Mouse (Mus musculus): ENCODE measurements around the gene Hist1h2ae.
"Not testable (repeated sequence)": the region's sequence is repeated elsewhere in the genome, so short reads cannot be mapped to it uniquely, and the experiment has no call there.

Hist1h2ae gene

DNA sequence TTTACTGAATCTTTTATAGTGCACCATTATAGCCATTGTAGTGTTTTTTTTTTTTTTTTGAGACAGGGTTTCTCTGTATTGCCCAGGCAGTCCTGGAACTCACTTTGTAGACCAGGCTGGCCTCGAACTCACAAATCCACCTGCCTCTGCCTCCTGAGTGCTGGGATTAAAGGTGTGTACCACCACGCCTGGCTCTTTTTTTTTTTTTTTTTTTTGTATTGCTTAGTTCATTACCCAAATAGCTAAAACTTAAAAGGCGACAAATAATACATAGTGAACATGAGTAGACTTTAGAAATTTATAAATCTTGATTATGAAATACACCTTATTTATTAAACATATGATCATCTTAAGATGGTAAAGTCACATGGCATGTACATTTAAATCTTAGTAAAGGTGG is 29.5 kb downstream of the Hist1h2ae start:
- no peak for DNase-seq (ENCODE audit: low read depth, low spot score)

DNA sequence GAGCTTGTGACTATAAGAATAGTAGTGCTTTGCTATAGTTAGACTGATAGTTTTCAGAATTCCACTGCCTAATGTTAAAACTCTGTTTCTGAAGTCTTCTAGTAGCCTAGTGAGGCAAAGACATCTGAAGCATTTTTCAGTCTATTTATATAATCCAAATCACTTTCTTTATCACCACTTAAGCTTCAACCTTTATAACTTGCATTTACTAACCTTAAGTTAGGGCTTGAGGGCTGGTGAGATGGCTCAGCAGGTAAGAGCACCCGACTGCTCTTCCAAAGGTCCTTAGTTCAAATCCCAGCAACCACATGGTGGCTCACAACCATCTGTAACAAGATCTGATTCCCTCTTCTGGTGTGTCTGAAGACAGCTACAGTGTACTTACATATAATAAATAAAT is 31.2 kb downstream of the Hist1h2ae start:
- DNase-seq (ENCODE audit: low read depth, low spot score): not testable (repeated sequence)

DNA sequence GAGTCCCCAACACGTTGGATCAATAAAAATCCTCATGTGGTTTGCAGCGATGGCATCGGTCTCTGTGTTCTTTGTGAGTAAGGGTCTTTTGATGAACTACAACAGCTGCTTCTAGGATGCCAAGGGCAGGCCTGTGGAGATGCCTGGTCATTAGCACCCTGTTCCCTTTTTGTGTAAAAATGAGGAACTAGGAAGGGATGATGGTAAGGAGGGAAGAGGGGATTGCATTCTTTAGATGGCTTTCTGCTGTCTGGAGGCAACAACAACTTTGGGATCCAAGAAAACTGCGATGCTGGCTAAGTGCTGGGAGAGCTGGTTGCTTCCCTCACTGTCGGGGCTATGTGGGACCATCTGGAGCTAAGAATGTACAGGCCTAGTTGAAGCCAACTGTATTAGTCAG is 32.8 kb downstream of the Hist1h2ae start:
- no peak for DNase-seq (ENCODE audit: low read depth, low spot score)

DNA sequence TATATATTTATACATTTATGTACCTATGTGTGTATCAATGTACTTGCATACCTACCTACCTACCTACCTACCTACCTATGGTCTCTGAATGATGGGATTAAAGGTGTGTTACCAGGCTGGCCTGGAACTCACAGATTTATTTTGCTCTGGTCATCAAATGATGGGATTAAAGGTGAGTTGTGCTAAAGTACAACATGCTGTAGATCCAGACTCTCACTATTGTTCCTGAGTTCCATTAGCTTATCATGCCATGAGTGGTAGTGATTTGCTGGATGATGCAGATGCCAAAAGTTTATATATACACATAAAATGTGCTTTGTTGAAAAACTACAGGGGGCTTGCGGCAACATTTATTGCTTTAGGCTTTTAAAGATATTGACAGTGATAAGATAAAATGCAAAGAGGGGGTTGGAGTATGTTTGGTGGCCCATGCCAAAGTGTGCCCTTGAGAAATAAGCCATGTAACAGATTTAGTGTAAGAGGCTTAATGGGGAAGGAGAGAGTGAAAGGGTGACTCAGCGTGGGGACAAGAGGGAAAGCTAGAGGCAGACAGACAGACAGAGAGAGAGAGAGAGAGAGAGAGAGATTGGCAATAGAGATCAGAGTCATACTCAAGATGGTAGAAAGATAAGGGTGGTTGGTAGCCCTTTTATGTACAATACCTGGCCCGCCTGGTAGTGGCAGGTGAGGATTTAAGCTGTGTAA is 33.9 kb downstream of the Hist1h2ae start:
- no peak for DNase-seq (ENCODE audit: low read depth, low spot score)

DNA sequence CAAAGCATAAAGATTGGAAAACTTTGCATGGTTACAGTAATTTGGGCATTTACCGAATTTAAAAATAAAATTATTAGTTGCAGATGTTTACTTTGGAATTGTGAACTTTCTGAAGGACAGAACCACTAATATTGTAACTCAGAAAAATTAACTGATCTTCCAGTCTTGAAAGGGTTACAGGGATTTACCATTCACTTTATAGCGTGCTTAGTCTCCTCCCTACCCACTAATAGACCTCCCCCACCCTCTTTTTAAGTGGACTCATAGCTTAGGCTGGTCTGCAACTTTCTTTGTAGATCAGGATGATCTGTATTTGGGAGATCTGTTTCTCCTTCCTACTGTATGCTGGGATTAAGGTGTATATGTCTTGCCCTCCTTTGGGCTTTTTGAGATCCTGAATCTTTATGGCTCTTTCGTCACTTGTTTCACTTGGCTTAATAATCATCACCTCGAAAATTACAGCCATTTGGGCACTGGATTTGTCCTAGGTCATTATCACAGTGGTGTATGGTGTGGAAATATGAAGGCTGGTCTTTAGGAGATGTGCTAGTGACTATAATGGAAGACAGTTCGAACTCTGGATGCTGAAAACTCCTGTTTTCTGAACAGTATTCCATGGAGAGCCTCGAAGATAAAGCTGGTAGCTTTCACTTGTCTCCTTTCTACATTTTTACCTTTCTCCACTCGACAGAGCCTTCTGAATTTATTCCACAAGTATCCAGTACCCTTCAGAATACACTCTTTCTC is 34.8 kb downstream of the Hist1h2ae start:
- no peak for DNase-seq (ENCODE audit: low read depth, low spot score)

DNA sequence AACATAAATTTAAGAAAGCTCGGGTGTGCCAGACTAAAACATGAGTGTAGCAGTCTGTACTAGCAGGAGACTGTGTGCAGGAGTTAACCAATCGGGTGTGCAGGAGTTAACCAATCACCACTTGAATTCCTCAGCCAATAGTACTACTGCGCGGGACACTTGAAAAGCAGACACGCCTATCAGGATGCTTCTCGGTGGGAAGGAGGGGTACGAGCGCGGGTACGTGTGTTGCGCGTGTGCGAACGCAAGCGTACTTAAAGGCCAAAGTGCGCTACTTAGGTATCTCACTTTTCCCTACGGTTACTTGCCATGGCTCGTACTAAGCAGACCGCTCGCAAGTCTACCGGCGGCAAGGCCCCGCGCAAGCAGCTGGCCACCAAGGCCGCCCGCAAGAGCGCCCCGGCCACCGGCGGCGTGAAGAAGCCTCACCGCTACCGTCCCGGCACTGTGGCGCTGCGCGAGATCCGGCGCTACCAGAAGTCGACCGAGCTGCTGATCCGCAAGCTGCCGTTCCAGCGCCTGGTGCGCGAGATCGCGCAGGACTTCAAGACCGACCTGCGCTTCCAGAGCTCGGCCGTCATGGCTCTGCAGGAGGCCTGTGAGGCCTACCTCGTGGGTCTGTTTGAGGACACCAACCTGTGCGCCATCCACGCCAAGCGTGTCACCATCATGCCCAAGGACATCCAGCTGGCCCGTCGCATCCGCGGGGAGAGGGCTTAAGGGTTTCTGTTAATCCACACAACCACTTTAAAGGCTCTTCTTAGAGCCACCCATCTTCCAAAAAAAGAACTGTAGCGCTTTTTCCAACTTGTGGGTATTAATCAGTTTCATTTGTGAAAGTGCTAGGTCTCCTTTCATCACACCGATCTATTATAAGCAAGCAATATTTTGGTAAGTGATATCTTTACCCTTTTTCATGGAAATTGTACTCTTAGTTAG is 35.6 kb downstream of the Hist1h2ae start, which contains the start of gene Hist1h3g:
Hist1h3g (plus strand) TSS at position 286 of the 939 bp plus-strand sequence.
- DNase-seq (ENCODE audit: low read depth, low spot score): peak; percentile 94

DNA sequence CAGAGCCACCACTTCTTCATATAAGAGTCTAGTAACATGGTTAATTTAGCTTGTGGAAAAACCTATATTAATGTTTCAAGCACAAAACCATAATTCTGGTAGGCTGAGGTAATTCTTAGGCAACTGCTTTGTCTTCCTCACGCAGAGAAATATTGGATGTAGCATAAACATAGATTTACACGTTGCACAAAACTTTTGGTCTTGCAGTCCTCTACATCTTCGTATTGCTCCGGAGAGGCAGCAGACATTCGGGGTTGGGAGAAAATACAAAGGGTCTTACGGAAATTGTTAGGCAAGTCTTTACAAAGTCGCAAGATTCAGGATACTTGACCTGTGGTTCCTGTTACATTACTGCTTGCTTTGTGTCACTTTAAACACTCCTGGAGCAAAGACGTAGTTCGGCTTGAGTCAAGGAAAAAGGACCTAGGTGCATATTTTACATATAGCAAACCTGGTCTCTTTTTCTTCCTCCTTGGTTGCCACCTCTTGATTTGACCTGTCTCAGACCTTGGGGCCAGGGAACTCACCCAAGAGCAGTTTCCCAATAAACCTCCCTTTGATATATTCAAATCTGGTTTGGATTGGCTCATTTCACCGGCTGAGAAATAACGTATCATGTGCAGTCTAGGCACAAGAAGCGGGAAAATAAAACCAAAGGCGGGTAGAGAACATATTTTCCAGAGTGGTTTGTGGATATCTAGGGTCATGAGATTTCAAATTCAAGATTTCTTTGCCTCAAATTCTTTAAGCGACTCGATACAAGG is 36.5 kb downstream of the Hist1h2ae start:
- no peak for DNase-seq (ENCODE audit: low read depth, low spot score)

DNA sequence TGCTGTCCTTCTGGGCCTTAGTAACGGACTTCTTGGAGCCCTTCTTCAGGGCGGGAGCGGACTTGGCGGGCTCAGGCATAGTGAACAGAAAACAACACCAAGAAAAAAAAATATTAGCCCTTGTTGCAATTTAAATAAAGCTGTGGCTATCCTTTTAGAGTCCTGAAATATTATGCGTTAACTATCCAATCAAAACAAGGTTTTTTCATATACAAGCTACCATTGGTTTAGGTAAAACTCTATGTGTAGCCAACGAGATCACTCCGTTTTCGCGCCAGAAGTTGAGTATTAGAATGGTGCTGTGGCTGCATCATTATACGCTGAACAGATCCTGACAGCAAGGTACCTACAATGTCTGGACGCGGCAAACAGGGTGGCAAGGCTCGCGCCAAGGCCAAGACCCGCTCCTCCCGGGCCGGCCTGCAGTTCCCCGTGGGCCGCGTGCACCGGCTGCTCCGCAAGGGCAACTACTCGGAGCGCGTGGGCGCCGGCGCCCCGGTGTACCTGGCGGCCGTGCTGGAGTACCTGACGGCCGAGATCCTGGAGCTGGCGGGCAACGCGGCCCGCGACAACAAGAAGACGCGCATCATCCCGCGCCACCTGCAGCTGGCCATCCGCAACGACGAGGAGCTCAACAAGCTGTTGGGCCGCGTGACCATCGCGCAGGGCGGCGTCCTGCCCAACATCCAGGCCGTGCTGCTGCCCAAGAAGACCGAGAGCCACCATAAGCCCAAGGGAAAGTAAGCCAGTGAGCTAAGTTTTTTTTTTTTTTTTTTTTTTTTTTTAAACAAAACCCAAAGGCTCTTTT is 37.3 kb downstream of the Hist1h2ae start, which contains the start of gene Hist1h2af:
Hist1h2af (plus strand) TSS at position 347 of the 808 bp plus-strand sequence.
- DNase-seq (ENCODE audit: low read depth, low spot score): peak; percentile 87

DNA sequence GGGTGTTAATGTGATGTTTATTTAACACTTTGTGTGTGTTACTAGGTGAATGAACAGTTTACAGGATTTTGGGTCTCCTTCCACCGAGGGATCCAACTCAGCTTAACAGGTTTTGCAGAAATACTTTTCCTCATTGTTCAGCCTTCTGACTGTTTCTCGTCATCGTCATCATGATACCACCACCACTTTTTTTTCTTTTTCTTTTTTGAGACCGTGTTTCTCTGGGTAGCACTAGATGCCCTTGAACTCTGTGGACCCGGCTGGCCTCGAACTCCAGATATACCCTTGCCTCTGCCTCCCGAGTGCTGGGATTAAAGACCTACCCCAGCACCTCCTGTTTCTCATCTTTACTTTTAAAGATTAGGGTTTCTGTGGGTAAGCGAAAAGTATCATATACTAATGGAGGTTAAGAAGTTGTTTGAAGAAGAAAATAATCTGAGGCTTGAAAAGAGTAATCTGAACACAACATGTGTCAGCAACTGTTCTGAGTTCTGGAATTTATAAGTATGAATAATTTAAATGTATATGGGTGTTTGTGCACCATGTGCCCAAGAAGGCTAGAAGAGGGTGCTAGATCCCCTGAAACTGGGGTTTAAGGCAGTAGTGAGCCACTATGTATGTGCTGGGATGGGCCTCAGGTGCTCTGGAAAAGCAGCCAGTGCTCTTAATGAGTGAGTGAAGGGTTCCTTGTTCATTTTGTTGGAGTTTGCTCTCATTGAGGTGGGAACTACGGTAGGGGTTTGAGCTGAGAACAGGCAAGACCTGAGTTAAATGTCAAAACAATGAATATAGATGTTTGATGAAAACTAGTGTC is 38.6 kb downstream of the Hist1h2ae start:
- no peak for DNase-seq (ENCODE audit: low read depth, low spot score)

DNA sequence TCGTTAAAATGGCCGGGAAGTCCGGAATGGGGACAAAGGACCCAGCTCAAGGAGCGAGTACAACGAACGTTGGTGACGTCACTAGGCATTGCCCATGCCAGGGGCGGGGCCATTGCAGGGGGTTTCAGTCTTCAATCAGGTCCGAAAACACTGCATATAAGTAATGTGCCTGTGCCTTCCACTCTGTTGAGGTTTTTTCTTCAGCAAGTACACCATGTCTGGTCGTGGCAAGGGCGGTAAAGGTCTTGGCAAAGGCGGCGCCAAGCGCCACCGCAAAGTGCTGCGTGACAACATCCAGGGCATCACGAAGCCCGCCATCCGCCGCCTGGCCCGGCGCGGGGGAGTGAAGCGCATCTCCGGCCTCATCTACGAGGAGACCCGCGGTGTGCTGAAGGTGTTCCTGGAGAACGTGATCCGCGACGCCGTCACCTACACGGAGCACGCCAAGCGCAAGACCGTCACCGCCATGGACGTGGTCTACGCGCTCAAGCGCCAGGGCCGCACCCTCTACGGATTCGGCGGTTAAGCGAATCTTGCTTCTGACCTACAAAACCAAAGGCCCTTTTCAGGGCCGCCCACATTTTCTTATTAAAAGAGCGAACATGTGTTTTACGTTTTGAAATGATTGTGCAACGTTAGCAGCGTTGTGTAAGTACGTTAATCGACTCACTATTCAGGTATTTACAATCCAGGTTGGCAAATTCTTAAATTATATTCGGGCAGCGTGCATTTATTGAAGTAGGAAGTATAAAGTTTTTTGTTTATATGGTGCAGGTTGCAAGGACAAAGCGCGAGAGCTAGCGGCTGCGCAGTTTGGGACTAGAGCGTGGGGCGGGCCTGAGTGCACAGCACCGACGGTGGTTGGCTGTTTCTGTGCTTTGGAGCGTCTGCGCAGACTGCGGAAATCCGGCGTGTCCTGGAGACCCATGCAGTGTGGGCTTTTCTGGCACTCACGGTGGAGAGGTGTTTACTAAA is 39.8 kb downstream of the Hist1h2ae start, which contains the start of gene Hist1h4h:
Hist1h4h (plus strand) TSS at position 150 of the 975 bp plus-strand sequence.
- DNase-seq (ENCODE audit: low read depth, low spot score): peak; percentile 94

DNA sequence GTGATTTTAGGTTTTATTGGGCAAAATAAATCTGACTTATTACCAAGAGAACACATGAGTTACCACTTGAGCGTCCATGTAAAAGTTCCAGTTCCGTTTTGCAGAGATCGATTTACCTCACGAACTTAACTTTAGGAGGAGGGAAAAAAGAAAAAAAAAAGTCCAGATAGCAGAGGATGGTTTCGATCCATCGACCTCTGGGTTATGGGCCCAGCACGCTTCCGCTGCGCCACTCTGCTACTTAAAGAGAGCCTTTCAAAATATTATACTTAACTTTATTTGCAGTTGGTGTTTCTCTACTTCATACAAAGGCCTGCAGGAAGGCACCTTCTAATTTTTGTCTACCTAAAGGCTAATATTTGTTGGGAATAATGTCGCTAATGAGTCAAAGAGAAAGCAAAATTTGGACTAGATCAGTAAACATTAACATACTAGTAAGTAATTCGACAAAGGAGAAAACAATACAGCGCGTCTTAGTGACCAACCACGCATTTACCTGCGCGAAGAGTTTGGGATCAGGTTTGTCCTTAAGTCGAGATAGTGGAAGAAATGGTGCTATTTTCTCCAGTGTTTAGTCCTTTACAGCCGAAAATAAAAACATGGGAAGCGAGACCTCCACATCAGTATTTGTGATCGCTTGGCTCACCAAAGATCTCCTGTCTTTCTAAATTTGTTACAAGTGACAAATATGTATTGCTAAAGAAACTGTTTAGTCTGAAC is 40.7 kb downstream of the Hist1h2ae start:
- peak; percentile 70 for DNase-seq (ENCODE audit: low read depth, low spot score)

DNA sequence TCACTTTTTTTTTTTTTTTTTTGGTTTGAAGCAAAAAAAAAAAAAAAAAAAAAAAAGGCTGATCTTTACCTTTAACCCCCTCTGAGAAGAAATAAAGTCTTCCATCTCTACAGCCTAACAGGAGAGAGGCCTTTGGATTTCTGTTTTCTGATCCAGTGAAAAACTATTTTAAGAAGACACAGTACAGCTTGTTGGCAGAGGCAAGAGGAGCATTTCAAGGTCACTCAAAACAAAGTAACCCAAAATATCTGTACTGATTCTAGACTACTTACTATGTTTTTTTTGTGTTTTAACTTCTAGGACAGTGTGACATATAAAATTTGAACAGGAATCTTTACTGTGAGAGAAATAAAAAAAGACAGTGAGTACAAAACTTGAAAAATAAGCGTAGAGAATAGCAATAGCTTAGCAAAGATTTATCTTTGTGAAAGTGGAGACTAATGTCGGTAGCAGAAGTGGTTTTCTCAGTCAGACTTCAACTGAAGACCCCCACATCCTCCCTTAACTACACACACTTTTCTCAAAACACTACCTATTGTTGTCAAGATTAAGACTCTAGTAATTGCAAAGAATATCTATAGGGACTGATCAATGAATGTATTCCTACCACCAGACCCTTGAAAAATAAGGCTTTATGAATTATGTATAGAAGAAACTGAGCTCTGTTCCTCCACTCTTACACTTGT is 41.4 kb downstream of the Hist1h2ae start:
- DNase-seq (ENCODE audit: low read depth, low spot score): no peak

DNA sequence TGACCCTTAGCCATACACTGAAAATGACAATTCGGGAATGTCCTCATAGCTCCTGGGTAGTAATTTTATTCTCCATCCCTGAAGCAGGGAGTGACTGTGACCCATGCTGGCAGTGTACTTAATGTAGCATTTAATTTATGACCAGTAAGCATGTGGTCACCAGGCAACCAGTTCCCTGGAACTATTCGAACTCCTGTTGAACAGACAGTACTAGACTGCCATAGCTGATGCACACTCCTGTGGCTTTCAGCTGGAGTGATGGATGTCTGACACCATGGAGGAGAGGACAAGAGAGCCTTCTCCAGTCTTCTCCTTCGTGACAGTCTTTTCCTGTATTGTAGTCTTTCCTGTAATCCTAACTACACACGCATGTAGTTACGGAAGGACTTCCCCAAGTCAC is 42.0 kb downstream of the Hist1h2ae start:
- no peak for DNase-seq (ENCODE audit: low read depth, low spot score)

DNA sequence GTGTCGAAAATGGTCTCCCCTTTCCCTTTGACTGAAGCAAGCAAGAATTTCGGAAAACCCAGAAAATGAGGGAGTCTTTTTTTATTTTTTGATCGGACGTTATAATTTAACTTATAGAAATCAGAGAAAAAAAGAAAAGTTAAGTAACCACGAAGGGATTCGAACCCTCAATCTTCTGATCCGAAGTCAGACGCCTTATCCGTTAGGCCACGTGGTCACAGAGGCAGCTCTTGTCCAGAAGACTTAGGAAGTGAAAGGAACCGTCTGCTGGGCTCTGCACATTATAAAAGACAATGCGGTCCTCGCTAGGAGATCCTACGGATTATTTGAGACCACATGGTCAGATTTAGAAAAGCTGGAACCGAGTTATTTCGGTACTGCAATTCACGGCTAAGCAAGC is 44.7 kb downstream of the Hist1h2ae start:
- peak; percentile 81 for DNase-seq (ENCODE audit: low read depth, low spot score)

DNA sequence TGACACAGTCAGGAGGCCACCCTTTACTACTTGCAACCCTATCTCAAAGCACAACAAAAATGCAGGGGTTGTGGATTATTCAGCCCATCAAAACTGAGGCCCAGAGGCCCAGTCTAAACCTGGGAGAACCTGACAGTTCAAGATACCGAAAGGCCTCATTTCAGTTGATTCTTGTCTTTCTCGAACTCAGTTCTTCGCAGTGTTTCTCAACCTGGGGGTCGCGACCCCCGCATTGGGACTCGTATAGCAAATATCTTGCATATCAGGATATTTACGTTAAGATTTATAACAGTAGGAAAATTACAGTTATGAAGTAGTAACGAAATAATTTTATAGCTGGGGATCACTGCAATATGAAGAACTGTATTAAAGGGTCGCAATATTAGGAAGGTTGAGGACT is 45.1 kb downstream of the Hist1h2ae start:
- DNase-seq (ENCODE audit: low read depth, low spot score): no peak

DNA sequence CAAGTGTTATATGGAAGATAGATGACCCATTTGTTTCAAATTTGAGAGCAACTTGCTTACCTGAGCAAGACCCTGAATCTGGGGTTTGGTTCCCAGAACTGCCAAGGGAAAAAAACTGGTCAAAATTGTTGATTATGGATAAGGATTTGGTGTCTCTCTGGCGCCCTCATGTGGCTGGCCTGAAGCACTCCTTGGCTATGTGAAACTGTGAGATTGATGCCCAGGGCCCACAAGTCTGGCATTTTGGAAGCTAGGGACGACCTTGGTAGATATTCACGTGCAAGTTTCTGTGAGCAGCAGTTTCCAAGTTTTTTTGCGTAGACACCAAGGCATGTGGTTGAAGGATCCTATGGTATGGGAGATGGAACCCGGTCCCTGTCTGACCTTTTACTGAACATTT is 46.4 kb downstream of the Hist1h2ae start:
- peak; percentile 81 for DNase-seq (ENCODE audit: low read depth, low spot score)

DNA sequence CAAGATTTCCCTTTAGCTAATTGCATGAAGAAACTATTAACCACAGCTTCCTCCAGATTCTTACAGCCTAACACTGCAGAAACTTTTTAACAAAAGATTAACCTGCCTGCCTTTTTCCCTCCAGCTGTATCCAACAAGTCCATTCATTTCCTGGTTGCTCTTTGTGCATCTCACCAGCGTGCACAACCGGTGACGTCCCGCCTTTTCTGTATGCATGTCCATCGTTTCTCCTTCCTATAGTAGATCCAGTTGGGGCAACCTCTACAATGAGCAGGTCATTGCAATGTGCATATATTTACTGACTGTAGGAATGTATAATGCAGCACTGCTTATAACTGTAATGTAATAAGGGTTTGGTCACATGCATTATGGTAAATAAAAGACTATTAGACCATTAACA is 47.0 kb downstream of the Hist1h2ae start:
- DNase-seq (ENCODE audit: low read depth, low spot score): no peak

All from c-Kit-negative CD71-positive TER-119-positive erythroid progenitor cells, embryonic 14.5 days (primary cell).